Comparison of ENCODE assay signal across 11 mouse cellular contexts in the genomic region with DNA sequence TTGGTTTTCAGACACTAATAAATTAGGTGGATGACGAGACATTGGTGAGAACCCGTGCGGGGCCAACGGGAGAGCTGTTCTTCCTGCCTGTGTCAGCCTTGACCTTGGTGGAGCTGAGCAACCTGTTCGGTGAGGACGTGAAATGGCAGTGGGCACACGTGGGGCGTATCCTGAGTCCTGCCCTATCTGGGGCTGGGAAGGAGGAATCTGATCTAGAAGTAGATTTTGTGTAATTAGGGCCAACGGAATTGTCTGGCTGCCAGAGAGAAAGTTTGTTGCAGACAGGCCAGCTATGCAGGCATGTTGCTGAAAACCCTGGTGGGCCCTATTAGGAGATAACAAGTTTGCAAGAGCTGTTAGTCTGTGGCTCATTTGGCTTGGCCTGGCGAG.
DNase-seq lines count a peak whose midpoint lies in the region; ATAC-seq lines count a peak whose summit lies in the region.
"Had no signal": no experiment of that assay in that cellular context is flagged by ENCODE, and none has a peak within 500 bp of the region (broad histone marks: within the 10 kb centered on the region; RNA-seq: fewer than 3 reads in every experiment).

No protein-coding gene starts in this region.

- H3K36me3 ChIP-seq in intestine, embryonic 16.5 days (ENCODE audit: control insufficient read depth, insufficient read depth, low read length) = no peaks in the 10 kb centered on the region
- H3K36me3 ChIP-seq in midbrain, embryonic 11.5 days (ENCODE audit: control insufficient read depth, insufficient read depth, low read length) = no peaks in the 10 kb centered on the region
- H3K36me3 ChIP-seq: neural tube, embryonic 15.5 days had no signal

- no peaks in the 10 kb centered on the region for H3K27me3 ChIP-seq in intestine, embryonic 16.5 days (replicated peaks; ENCODE audit: control insufficient read depth, insufficient read depth, low read length)
- no peaks in the 10 kb centered on the region for H3K27me3 ChIP-seq in midbrain, embryonic 11.5 days (ENCODE audit: control insufficient read depth, insufficient read depth, low read length)
- H3K27me3 ChIP-seq: neural tube, embryonic 15.5 days had no signal

- no peaks in the 10 kb centered on the region for H3K9me3 ChIP-seq in intestine, embryonic 16.5 days (ENCODE audit: control insufficient read depth, low read length)
- H3K9me3 ChIP-seq in midbrain, embryonic 11.5 days (ENCODE audit: control insufficient read depth, low read length) = no peaks in the 10 kb centered on the region
- H3K9me3 ChIP-seq: megakaryocyte, embryonic 14.5 days; neural tube, embryonic 15.5 days had no signal

- no peak overlapping the region for H3K4me3 ChIP-seq in intestine, embryonic 16.5 days (ENCODE audit: low read length)
- H3K4me3 ChIP-seq in midbrain, embryonic 11.5 days (ENCODE audit: low read depth, low read length) = no peak overlapping the region
- H3K4me3 ChIP-seq: megakaryocyte, embryonic 14.5 days; neural tube, embryonic 15.5 days had no signal

- H3K4me2 ChIP-seq in intestine, embryonic 16.5 days (ENCODE audit: low read depth, low read length) = 0 out of 2 replicates have a peak overlapping the region, but pooled peaks have one; percentile 0
- no peak overlapping the region for H3K4me2 ChIP-seq in midbrain, embryonic 11.5 days
- H3K4me2 ChIP-seq: neural tube, embryonic 15.5 days had no signal

- peak; percentile 67 for ATAC-seq in intestine, embryonic 16.5 days
- no peak for ATAC-seq in midbrain, embryonic 11.5 days (ENCODE audit: low FRiP score)

- no peak overlapping the region for H3K9ac ChIP-seq in intestine, embryonic 16.5 days (ENCODE audit: low read depth, low read length)
- H3K9ac ChIP-seq in midbrain, embryonic 11.5 days (ENCODE audit: low read length) = no peak overlapping the region
- H3K9ac ChIP-seq: neural tube, embryonic 15.5 days had no signal

- H3K4me1 ChIP-seq in intestine, embryonic 16.5 days (ENCODE audit: control insufficient read depth, insufficient read depth, low read length) = peaks cover 11% of the 10 kb centered on the region
- no peaks in the 10 kb centered on the region for H3K4me1 ChIP-seq in midbrain, embryonic 11.5 days (ENCODE audit: control insufficient read depth, insufficient read depth, low read length)
- H3K4me1 ChIP-seq: megakaryocyte, embryonic 14.5 days; neural tube, embryonic 15.5 days had no signal

- 36% methylated on average over 10 of the region's 10 CpGs for WGBS in intestine, embryonic 16.5 days
- 80% methylated on average over 10 of the region's 10 CpGs for WGBS in midbrain, embryonic 11.5 days

- peak; percentile 31 for DNase-seq in adrenal gland, postnatal 25 days
- DNase-seq in adrenal gland, adult 18-20 months (ENCODE audit: low spot score in 2 of 2) = no peak
- DNase-seq in ovary, adult 18-20 months (ENCODE audit: low spot score) = peak; percentile 28
- DNase-seq in ovary, postnatal 10 days (ENCODE audit: low spot score) = no peak
- peak; percentile 16 for DNase-seq in testis, postnatal 14 days (ENCODE audit: low spot score)
- DNase-seq in midbrain, embryonic 11.5 days (ENCODE audit: low spot score, missing footprints) = no peak
- DNase-seq in left cerebral cortex, adult 9 months (ENCODE audit: low spot score in 2 of 2) = no peak
- DNase-seq: cerebellum, postnatal 10 days had no signal

- H3K27ac ChIP-seq in intestine, embryonic 16.5 days (ENCODE audit: low read length) = peak overlapping the region; percentile 39; the same call in 1 of the 2 replicates
- no peak overlapping the region for H3K27ac ChIP-seq in midbrain, embryonic 11.5 days (ENCODE audit: low read depth, low read length)
- H3K27ac ChIP-seq: neural tube, embryonic 15.5 days had no signal

Comparison
In these comparisons a context has a peak if more than half of its experiments do, and no peak if none do; other contexts are left out.
1. DNase-seq: peak in adrenal gland, postnatal 25 days (single experiment), ovary, adult 18-20 months (single experiment) and testis, postnatal 14 days (single experiment); none in adrenal gland, adult 18-20 months (0 of 2), ovary, postnatal 10 days (single experiment), midbrain, embryonic 11.5 days (single experiment) and left cerebral cortex, adult 9 months (0 of 2).